9 mouse cellular contexts compared by ENCODE assay signal in the genomic region with DNA sequence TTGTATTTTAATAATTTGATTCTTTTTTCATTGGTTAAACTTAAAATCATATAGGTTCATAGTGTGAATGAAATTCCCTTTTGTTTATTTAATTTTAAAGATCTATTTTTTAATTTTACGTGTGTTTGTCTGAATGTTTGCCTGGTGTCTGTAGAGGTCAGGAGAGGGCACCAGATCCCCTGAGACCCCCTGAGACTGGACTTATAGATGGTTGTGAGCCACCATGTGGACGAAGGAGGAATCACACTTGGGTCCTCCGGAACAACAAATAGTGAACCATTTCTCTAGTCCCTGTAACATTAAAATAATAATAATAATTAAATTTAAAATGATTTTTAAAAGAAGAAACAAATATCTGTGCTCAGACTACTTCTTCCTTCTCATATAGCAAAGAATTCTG. TPM values are rescaled to one million over a fixed set of nuclear protein-coding genes. Genes with fewer than 3 reads are reported as not detected.
DNase-seq lines count a peak whose midpoint lies in the region; ATAC-seq and TF ChIP-seq lines count a peak whose summit lies in the region.
"Had no signal": no experiment of that assay in that cellular context is flagged by ENCODE, and none has a peak within 500 bp of the region (broad histone marks: within the 10 kb centered on the region; RNA-seq: fewer than 3 reads in every experiment).

No protein-coding gene starts in this region.

- ATAC-seq in kidney, embryonic 14.5 days (ENCODE audit: low FRiP score, low TSS enrichment) = no peak
- peak; percentile 80 for ATAC-seq in CD4-positive, CD25-positive, alpha-beta regulatory T cell, adult 4 months
- ATAC-seq in forebrain, postnatal 0 days = peak; percentile 66; the same call in 1 of the 2 replicates

- no peaks in the 10 kb centered on the region for H3K9me3 ChIP-seq in kidney, embryonic 14.5 days (ENCODE audit: control insufficient read depth, low read length)
- H3K9me3 ChIP-seq in forebrain, postnatal 0 days (ENCODE audit: low read length) = no peaks in the 10 kb centered on the region
- H3K9me3 ChIP-seq in limb, embryonic 10.5 days (replicated peaks) = no peaks in the 10 kb centered on the region
- H3K9me3 ChIP-seq: embryonic facial prominence, embryonic 13.5 days had no signal

- H3K27ac ChIP-seq in kidney, embryonic 14.5 days (ENCODE audit: low read depth, low read length) = no peak overlapping the region
- no peak overlapping the region for H3K27ac ChIP-seq in forebrain, postnatal 0 days (ENCODE audit: low read depth, low read length)
- H3K27ac ChIP-seq in limb, embryonic 10.5 days = no peak overlapping the region
- H3K27ac ChIP-seq: embryonic facial prominence, embryonic 13.5 days had no signal

- peak; percentile 43 for DNase-seq in kidney, adult 9 months
- DNase-seq in R1 (ENCODE audit: low read depth, low spot score) = peak; percentile 81
- peak; percentile 77 for DNase-seq in forebrain, postnatal 0 days
- peak; percentile 61 for DNase-seq in limb, embryonic 10.5 days (ENCODE audit: low spot score)
- peak; percentile 44 for DNase-seq in retina, postnatal 7 days (ENCODE audit: low read depth, low spot score)
- no peak for DNase-seq in cerebellum, adult 9-11 months

- H3K4me3 ChIP-seq in kidney, embryonic 14.5 days (ENCODE audit: low read length) = no peak overlapping the region
- no peak overlapping the region for H3K4me3 ChIP-seq in forebrain, postnatal 0 days (ENCODE audit: low read depth, low read length)
- no peak overlapping the region for H3K4me3 ChIP-seq in limb, embryonic 10.5 days
- H3K4me3 ChIP-seq: embryonic facial prominence, embryonic 13.5 days had no signal

- no peaks in the 10 kb centered on the region for H3K27me3 ChIP-seq in kidney, embryonic 14.5 days (ENCODE audit: control insufficient read depth, insufficient read depth, low read length)
- H3K27me3 ChIP-seq in forebrain, postnatal 0 days (ENCODE audit: insufficient read depth, low read length) = no peaks in the 10 kb centered on the region
- H3K27me3 ChIP-seq in limb, embryonic 10.5 days (ENCODE audit: low read depth, poor library complexity, severe bottlenecking) = no peaks in the 10 kb centered on the region

- peak; percentile 88 for TF ChIP-seq CTCF in forebrain, postnatal 0 days (IDR thresholded peaks at IDR 0.05; ENCODE audit: low read depth)

- H3K9ac ChIP-seq in kidney, embryonic 14.5 days (ENCODE audit: low read depth, low read length) = no peak overlapping the region
- H3K9ac ChIP-seq in forebrain, postnatal 0 days = no peak overlapping the region
- H3K9ac ChIP-seq: embryonic facial prominence, embryonic 13.5 days had no signal

- no peak overlapping the region for H3K4me2 ChIP-seq in kidney, embryonic 14.5 days (replicated peaks; ENCODE audit: low read depth, low read length)
- no peak overlapping the region for H3K4me2 ChIP-seq in forebrain, postnatal 0 days (ENCODE audit: low read depth)
- H3K4me2 ChIP-seq: embryonic facial prominence, embryonic 13.5 days had no signal

- 23% methylated on average over 3 of the region's 3 CpGs for WGBS in kidney, embryonic 14.5 days
- 24% methylated on average over 3 of the region's 3 CpGs for WGBS in forebrain, postnatal 0 days
- WGBS in limb, embryonic 10.5 days = 33% methylated on average over 3 of the region's 3 CpGs

- no peaks in the 10 kb centered on the region for H3K4me1 ChIP-seq in kidney, embryonic 14.5 days (ENCODE audit: control insufficient read depth, insufficient read depth, low read length)
- H3K4me1 ChIP-seq in forebrain, postnatal 0 days (ENCODE audit: insufficient read depth) = no peaks in the 10 kb centered on the region
- H3K4me1 ChIP-seq in limb, embryonic 10.5 days = no peaks in the 10 kb centered on the region
- H3K4me1 ChIP-seq: embryonic facial prominence, embryonic 13.5 days had no signal

- H3K36me3 ChIP-seq in kidney, embryonic 14.5 days (ENCODE audit: control insufficient read depth, insufficient read depth, low read length) = no peaks in the 10 kb centered on the region
- no peaks in the 10 kb centered on the region for H3K36me3 ChIP-seq in forebrain, postnatal 0 days (ENCODE audit: insufficient read depth)
- H3K36me3 ChIP-seq in limb, embryonic 10.5 days = no peaks in the 10 kb centered on the region
- H3K36me3 ChIP-seq: embryonic facial prominence, embryonic 13.5 days had no signal

RNA-seq across cellular contexts. Expression of gene Rfxap, which starts 7.7 kb away (rescaled TPM):
- polyA plus RNA-seq in kidney, embryonic 14.5 days (2014; fragmentation: Nextera tagmentation; extraction: Ambion mirVana) = 50.7 and 60.1 TPM in 2 replicates
- 1 to 10 TPM; 3.5 to 6.4 TPM for polyA plus RNA-seq in CD4-positive, CD25-positive, alpha-beta regulatory T cell, adult 4 months (2017; shearing (Covaris generic))
- total RNA-seq in forebrain, postnatal 0 days (2014; rRNA removed) = 49.7 and 52.3 TPM in 2 replicates
- polyA plus RNA-seq in forebrain, postnatal 0 days (2015; fragmentation: Nextera tagmentation; extraction: Ambion mirVana) = 44.1 and 52.3 TPM in 2 replicates
- polyA plus RNA-seq in limb, embryonic 10.5 days (2016; fragmentation: Nextera tagmentation; extraction: Ambion mirVana) = 35.0 and 35.4 TPM in 2 replicates

RNA-seq across cellular contexts. Expression of gene Smad9, which starts 59.9 kb away (rescaled TPM):
- polyA plus RNA-seq in kidney, embryonic 14.5 days (2014; fragmentation: Nextera tagmentation; extraction: Ambion mirVana) = 1.8 and 1.9 TPM in 2 replicates
- polyA plus RNA-seq in CD4-positive, CD25-positive, alpha-beta regulatory T cell, adult 4 months (2017; shearing (Covaris generic)) = not detected
- total RNA-seq in forebrain, postnatal 0 days (2014; rRNA removed) = 1.6 and 2.7 TPM in 2 replicates
- polyA plus RNA-seq in forebrain, postnatal 0 days (2015; fragmentation: Nextera tagmentation; extraction: Ambion mirVana) = 0.21 and 0.35 TPM in 2 replicates
- polyA plus RNA-seq in limb, embryonic 10.5 days (2016; fragmentation: Nextera tagmentation; extraction: Ambion mirVana) = 0.23 and 0.26 TPM in 2 replicates
